Mouse (Mus musculus): ENCODE results near the gene Srgap2. TPM values are rescaled to one million over a fixed set of nuclear protein-coding genes. Genes with fewer than 3 reads are reported as not detected.
A peak's percentile ranks its signal among the peaks of the same experiment; 100 is the strongest.

Gene Srgap2
- polyA plus RNA-seq, 1 experiment from 2014 or later: 17.0 TPM

GRCm38 (mm10) chr1:131380254-131380653 lies 146.9 kb downstream of the Srgap2 start:
- WGBS: 16% methylated on average over 1 of the region's 1 CpGs
- no peak overlapping the region for H3K4me2 ChIP-seq
- H3K4me3 ChIP-seq: no peak overlapping the region
- ATAC-seq (ENCODE audit: insufficient number of reproducible peaks, low FRiP score, low TSS enrichment, low read depth): no peak
- no peak overlapping the region for H3K9ac ChIP-seq
- H3K36me3 ChIP-seq: peaks cover 7% of the 10 kb centered on the region
- H3K27ac ChIP-seq: no peak overlapping the region
- H3K4me1 ChIP-seq: peaks cover 15% of the 10 kb centered on the region
- no peaks in the 10 kb centered on the region for H3K27me3 ChIP-seq
- no peaks in the 10 kb centered on the region for H3K9me3 ChIP-seq

- 59% methylated on average over 1 of the region's 1 CpGs for WGBS
- H3K36me3 ChIP-seq: peaks cover 7% of the 10 kb centered on the region
- no peak overlapping the region for H3K4me3 ChIP-seq
- H3K4me1 ChIP-seq: peaks cover 15% of the 10 kb centered on the region
- H3K9me3 ChIP-seq: no peaks in the 10 kb centered on the region
- H3K9ac ChIP-seq: no peak overlapping the region
- no peak overlapping the region for H3K4me2 ChIP-seq
- ATAC-seq (ENCODE audit: insufficient number of reproducible peaks, low FRiP score, low TSS enrichment, low read depth): no peak
- peak overlapping the region; percentile 47; the same call in 1 of the 2 replicates for H3K27ac ChIP-seq
- H3K27me3 ChIP-seq: no peaks in the 10 kb centered on the region
These were observed 148.2 kb downstream of the Srgap2 start for GRCm38 (mm10) chr1:131378914-131379474.

GRCm38 (mm10) chr1:131378081-131378913 lies 148.9 kb downstream of the Srgap2 start:
- Histone ChIP-seq H3K4me1 (peaks cover 15% of the 10 kb centered on the region), H3K27ac (peak overlapping the region; percentile 47; the same call in 1 of the 2 replicates), H3K27me3 (no peaks in the 10 kb centered on the region), H3K4me2 (no peak overlapping the region), H3K9me3 (no peaks in the 10 kb centered on the region), H3K9ac (no peak overlapping the region), H3K4me3 (no peak overlapping the region), H3K36me3 (peaks cover 7% of the 10 kb centered on the region)
- 39% methylated on average over 7 of the region's 7 CpGs for WGBS
- ATAC-seq (ENCODE audit: insufficient number of reproducible peaks, low FRiP score, low TSS enrichment, low read depth): no peak

- no peak overlapping the region for H3K27ac ChIP-seq
- no peak overlapping the region for H3K4me2 ChIP-seq
- no peak overlapping the region for H3K4me3 ChIP-seq
- H3K9ac ChIP-seq: no peak overlapping the region
- H3K36me3 ChIP-seq: peaks cover 16% of the 10 kb centered on the region; the same call in 1 of the 2 replicates
- no peak for ATAC-seq (ENCODE audit: insufficient number of reproducible peaks, low FRiP score, low TSS enrichment, low read depth)
- H3K4me1 ChIP-seq: no peaks in the 10 kb centered on the region
- H3K27me3 ChIP-seq: no peaks in the 10 kb centered on the region
- H3K9me3 ChIP-seq: no peaks in the 10 kb centered on the region
- 84% methylated on average over 1 of the region's 1 CpGs for WGBS
These were observed 161.3 kb downstream of the Srgap2 start for GRCm38 (mm10) chr1:131365832-131366231.

- ATAC-seq (ENCODE audit: insufficient number of reproducible peaks, low FRiP score, low TSS enrichment, low read depth): no peak
- H3K4me1 ChIP-seq: no peaks in the 10 kb centered on the region
- H3K27ac ChIP-seq: no peak overlapping the region
- 96% methylated on average over 3 of the region's 3 CpGs for WGBS
- no peaks in the 10 kb centered on the region for H3K27me3 ChIP-seq
- H3K9me3 ChIP-seq: no peaks in the 10 kb centered on the region
- H3K36me3 ChIP-seq: peaks cover 16% of the 10 kb centered on the region; the same call in 1 of the 2 replicates
- H3K4me3 ChIP-seq: no peak overlapping the region
- H3K9ac ChIP-seq: no peak overlapping the region
- H3K4me2 ChIP-seq: no peak overlapping the region
These were observed 162.7 kb downstream of the Srgap2 start for GRCm38 (mm10) chr1:131364432-131364831.

- no peak for ATAC-seq (ENCODE audit: insufficient number of reproducible peaks, low FRiP score, low TSS enrichment, low read depth)
- H3K4me2 ChIP-seq: no peak overlapping the region
- no peaks in the 10 kb centered on the region for H3K9me3 ChIP-seq
- H3K9ac ChIP-seq: no peak overlapping the region
- H3K27me3 ChIP-seq: no peaks in the 10 kb centered on the region
- 87% methylated on average over 3 of the region's 3 CpGs for WGBS
- H3K36me3 ChIP-seq: peaks cover 16% of the 10 kb centered on the region; the same call in 1 of the 2 replicates
- H3K4me1 ChIP-seq: no peaks in the 10 kb centered on the region
- no peak overlapping the region for H3K4me3 ChIP-seq
- H3K27ac ChIP-seq: no peak overlapping the region
These were observed 163.3 kb downstream of the Srgap2 start for GRCm38 (mm10) chr1:131363887-131364286.

- Histone ChIP-seq H3K27me3 (no peaks in the 10 kb centered on the region), H3K4me3 (no peak overlapping the region), H3K9ac (no peak overlapping the region), H3K4me1 (no peaks in the 10 kb centered on the region), H3K36me3 (peaks cover 16% of the 10 kb centered on the region; the same call in 1 of the 2 replicates), H3K27ac (no peak overlapping the region), H3K9me3 (no peaks in the 10 kb centered on the region), H3K4me2 (no peak overlapping the region)
- WGBS: 91% methylated on average over 2 of the region's 2 CpGs
- no peak for ATAC-seq (ENCODE audit: insufficient number of reproducible peaks, low FRiP score, low TSS enrichment, low read depth)
These were observed 165.1 kb downstream of the Srgap2 start for GRCm38 (mm10) chr1:131362089-131362488.

GRCm38 (mm10) chr1:131360800-131361199 lies 166.4 kb downstream of the Srgap2 start:
- peaks cover 25% of the 10 kb centered on the region for H3K36me3 ChIP-seq
- H3K4me3 ChIP-seq: no peak overlapping the region
- H3K4me1 ChIP-seq: no peaks in the 10 kb centered on the region
- no peaks in the 10 kb centered on the region for H3K27me3 ChIP-seq
- H3K9ac ChIP-seq: no peak overlapping the region
- 89% methylated on average over 3 of the region's 3 CpGs for WGBS
- no peaks in the 10 kb centered on the region for H3K9me3 ChIP-seq
- H3K27ac ChIP-seq: no peak overlapping the region
- H3K4me2 ChIP-seq: no peak overlapping the region
- no peak for ATAC-seq (ENCODE audit: insufficient number of reproducible peaks, low FRiP score, low TSS enrichment, low read depth)

GRCm38 (mm10) chr1:131359609-131360008 lies 167.5 kb downstream of the Srgap2 start:
- Histone ChIP-seq H3K27ac (no peak overlapping the region), H3K9ac (no peak overlapping the region), H3K4me3 (no peak overlapping the region), H3K9me3 (no peaks in the 10 kb centered on the region), H3K27me3 (no peaks in the 10 kb centered on the region), H3K4me2 (no peak overlapping the region), H3K36me3 (peaks cover 36% of the 10 kb centered on the region), H3K4me1 (no peaks in the 10 kb centered on the region)
- ATAC-seq (ENCODE audit: insufficient number of reproducible peaks, low FRiP score, low TSS enrichment, low read depth): no peak
- WGBS: 91% methylated on average over 1 of the region's 1 CpGs

- Histone ChIP-seq H3K27me3 (no peaks in the 10 kb centered on the region), H3K4me1 (no peaks in the 10 kb centered on the region), H3K9ac (no peak overlapping the region), H3K4me2 (no peak overlapping the region), H3K36me3 (peaks cover 30% of the 10 kb centered on the region), H3K9me3 (no peaks in the 10 kb centered on the region), H3K4me3 (no peak overlapping the region), H3K27ac (no peak overlapping the region)
- WGBS: 75% methylated on average over 1 of the region's 1 CpGs
- ATAC-seq (ENCODE audit: insufficient number of reproducible peaks, low FRiP score, low TSS enrichment, low read depth): no peak
These were observed 169.9 kb downstream of the Srgap2 start for GRCm38 (mm10) chr1:131357213-131357612.

- 70% methylated on average over 2 of the region's 2 CpGs for WGBS
- Histone ChIP-seq H3K4me3 (no peak overlapping the region), H3K4me1 (peaks cover 4% of the 10 kb centered on the region; the same call in 1 of the 2 replicates), H3K27ac (no peak overlapping the region), H3K36me3 (peaks cover 39% of the 10 kb centered on the region), H3K4me2 (no peak overlapping the region), H3K27me3 (no peaks in the 10 kb centered on the region), H3K9me3 (no peaks in the 10 kb centered on the region), H3K9ac (no peak overlapping the region)
- ATAC-seq (ENCODE audit: insufficient number of reproducible peaks, low FRiP score, low TSS enrichment, low read depth): no peak
These were observed 175.7 kb downstream of the Srgap2 start for GRCm38 (mm10) chr1:131351436-131351835.

- H3K9me3 ChIP-seq: no peaks in the 10 kb centered on the region
- peaks cover 32% of the 10 kb centered on the region for H3K36me3 ChIP-seq
- peaks cover 4% of the 10 kb centered on the region; the same call in 1 of the 2 replicates for H3K4me1 ChIP-seq
- H3K4me3 ChIP-seq: no peak overlapping the region
- no peak overlapping the region for H3K4me2 ChIP-seq
- no peaks in the 10 kb centered on the region for H3K27me3 ChIP-seq
- H3K27ac ChIP-seq: no peak overlapping the region
- no peak for ATAC-seq (ENCODE audit: insufficient number of reproducible peaks, low FRiP score, low TSS enrichment, low read depth)
- WGBS: 68% methylated on average over 1 of the region's 1 CpGs
- no peak overlapping the region for H3K9ac ChIP-seq
These were observed 177.1 kb downstream of the Srgap2 start for GRCm38 (mm10) chr1:131349993-131350510.
